Mouse (Mus musculus) limb, embryonic 15.5 days (tissue): Measurements from ENCODE around the gene Slc15a5. TPM values are rescaled to one million over a fixed set of nuclear protein-coding genes. Genes with fewer than 3 reads are reported as not detected.

ENCODE experiments used
- ATAC-seq: fragments of 200-750 bp; cut with Nextera tagmentation; 2 replicates; pipeline ENCODE4 v1.8.0; 2017; ENCODE audit warnings: low read depth, moderate TSS enrichment; ENCODE audit not compliant: insufficient number of reproducible peaks, low FRiP score, low TSS enrichment
- H3K27ac ChIP-seq: fragments of 300-500 bp; sonication (generic); 2 replicates; pipeline ENCODE4 v1.5.1; 2015; ENCODE audit warnings: moderate library complexity, mild to moderate bottlenecking, inconsistent platforms
- H3K27me3 ChIP-seq: fragments of 300-500 bp; sonication (generic); 2 replicates; pipeline ENCODE4 v1.6.1; 2015; ENCODE audit warnings: inconsistent platforms
- H3K36me3 ChIP-seq: fragments of 300-500 bp; sonication (generic); 2 replicates; pipeline ENCODE4 v1.6.1; 2015; ENCODE audit warnings: inconsistent platforms
- H3K4me1 ChIP-seq: fragments of 300-500 bp; sonication (generic); 2 replicates; pipeline ENCODE4 v1.6.1; 2015; ENCODE audit warnings: inconsistent platforms
- H3K4me2 ChIP-seq: fragments of 300-500 bp; sonication (generic); 2 replicates; pipeline ENCODE4 v1.6.1; 2015; ENCODE audit warnings: mild to moderate bottlenecking, inconsistent platforms
- H3K4me3 ChIP-seq: fragments of 300-500 bp; sonication (generic); 2 replicates; pipeline ENCODE4 v1.5.1; 2015; ENCODE audit warnings: mild to moderate bottlenecking, inconsistent platforms
- H3K9ac ChIP-seq: fragments of 300-500 bp; sonication (generic); 2 replicates; pipeline ENCODE4 v1.6.1; 2015; ENCODE audit warnings: inconsistent platforms
- H3K9me3 ChIP-seq: fragments of 300-500 bp; sonication (generic); 2 replicates; pipeline ENCODE4 v1.6.1; 2016; ENCODE audit warnings: inconsistent platforms
- WGBS: fragments of 180-500 bp; shearing (Covaris S2); methylation state at CpG from one replicate; pipeline ENCODE4 v1.1.7; 2015; 5-methylcytosine and 5-hydroxymethylcytosine counted together
- polyA plus RNA-seq: library from polyadenylated mRNA; unstranded; fragments of >200 nt; fragmentation: Nextera tagmentation; extraction: Ambion mirVana; gene quantifications from 2 replicates; pipeline ENCODE4 v1.2.1, GENCODE M21; 2015

The Slc15a5 gene
- polyA plus RNA-seq, 1 experiment from 2014 or later: not detected

- H3K27me3 ChIP-seq: no peaks in the 10 kb centered on the region
- H3K9me3 ChIP-seq: no peaks in the 10 kb centered on the region
- H3K9ac ChIP-seq: no peak overlapping the region
- H3K4me2 ChIP-seq: no peak overlapping the region
- H3K36me3 ChIP-seq: no peaks in the 10 kb centered on the region
- no peak overlapping the region for H3K27ac ChIP-seq
- no peaks in the 10 kb centered on the region for H3K4me1 ChIP-seq
- ATAC-seq: no peak
- WGBS: 49% methylated on average over 12 of the region's 12 CpGs
- no peak overlapping the region for H3K4me3 ChIP-seq
Observed at GRCm38 (mm10) chr6:137940374-137941218, 139.1 kb downstream of the Slc15a5 start.

GRCm38 (mm10) chr6:137937541-137937940 lies 142.2 kb downstream of the Slc15a5 start:
- Histone ChIP-seq H3K4me1 (no peaks in the 10 kb centered on the region), H3K9me3 (no peaks in the 10 kb centered on the region), H3K27ac (no peak overlapping the region), H3K4me2 (no peak overlapping the region), H3K36me3 (no peaks in the 10 kb centered on the region), H3K27me3 (no peaks in the 10 kb centered on the region), H3K4me3 (no peak overlapping the region), H3K9ac (no peak overlapping the region)
- WGBS: 94% methylated on average over 5 of the region's 5 CpGs
- ATAC-seq: no peak

- Histone ChIP-seq H3K36me3 (no peaks in the 10 kb centered on the region), H3K27me3 (no peaks in the 10 kb centered on the region), H3K9ac (no peak overlapping the region), H3K27ac (no peak overlapping the region), H3K9me3 (no peaks in the 10 kb centered on the region), H3K4me1 (no peaks in the 10 kb centered on the region), H3K4me2 (no peak overlapping the region), H3K4me3 (no peak overlapping the region)
- ATAC-seq: no peak
- 88% methylated on average over 1 of the region's 1 CpGs for WGBS
Observed at GRCm38 (mm10) chr6:137936268-137936667, 143.4 kb downstream of the Slc15a5 start.

- no peaks in the 10 kb centered on the region for H3K9me3 ChIP-seq
- no peaks in the 10 kb centered on the region for H3K27me3 ChIP-seq
- H3K4me1 ChIP-seq: no peaks in the 10 kb centered on the region
- WGBS: 81% methylated on average over 7 of the region's 7 CpGs
- ATAC-seq: no peak
- H3K4me3 ChIP-seq: no peak overlapping the region
- no peak overlapping the region for H3K9ac ChIP-seq
- no peak overlapping the region for H3K4me2 ChIP-seq
- H3K36me3 ChIP-seq: no peaks in the 10 kb centered on the region
- no peak overlapping the region for H3K27ac ChIP-seq
Observed at GRCm38 (mm10) chr6:137935857-137936256, 143.9 kb downstream of the Slc15a5 start.

- Histone ChIP-seq H3K9ac (no peak overlapping the region), H3K4me1 (no peaks in the 10 kb centered on the region), H3K27ac (no peak overlapping the region), H3K9me3 (no peaks in the 10 kb centered on the region), H3K27me3 (no peaks in the 10 kb centered on the region), H3K4me2 (no peak overlapping the region), H3K36me3 (no peaks in the 10 kb centered on the region), H3K4me3 (no peak overlapping the region)
- 38% methylated on average over 8 of the region's 8 CpGs for WGBS
- no peak for ATAC-seq
Observed at GRCm38 (mm10) chr6:137935341-137935740, 144.4 kb downstream of the Slc15a5 start.

GRCm38 (mm10) chr6:137934545-137935298 lies 145.0 kb downstream of the Slc15a5 start:
- no peaks in the 10 kb centered on the region for H3K4me1 ChIP-seq
- H3K27ac ChIP-seq: no peak overlapping the region
- no peak overlapping the region for H3K9ac ChIP-seq
- H3K4me3 ChIP-seq: no peak overlapping the region
- no peak for ATAC-seq
- no peaks in the 10 kb centered on the region for H3K27me3 ChIP-seq
- no peaks in the 10 kb centered on the region for H3K36me3 ChIP-seq
- 54% methylated on average over 3 of the region's 3 CpGs for WGBS
- H3K9me3 ChIP-seq: no peaks in the 10 kb centered on the region
- H3K4me2 ChIP-seq: no peak overlapping the region

Other genes starting within 250 kb of the Slc15a5 start
- 187 and 224 TPM in 2 replicates for gene Mgst1, start 60.4 kb upstream of the Slc15a5 start, polyA plus RNA-seq